Mouse (Mus musculus): ENCODE measurements at regions not wholly inside any gene's neighbourhood (a gene's known extent, or its start where the extent isn't known, plus 50 kb on each side); places are given as distances from the start of the nearest gene placed in this dataset.
"Not testable (repeated sequence)": the region's sequence is repeated elsewhere in the genome, so short reads cannot be mapped to it uniquely, and the experiment has no call there.

DNA sequence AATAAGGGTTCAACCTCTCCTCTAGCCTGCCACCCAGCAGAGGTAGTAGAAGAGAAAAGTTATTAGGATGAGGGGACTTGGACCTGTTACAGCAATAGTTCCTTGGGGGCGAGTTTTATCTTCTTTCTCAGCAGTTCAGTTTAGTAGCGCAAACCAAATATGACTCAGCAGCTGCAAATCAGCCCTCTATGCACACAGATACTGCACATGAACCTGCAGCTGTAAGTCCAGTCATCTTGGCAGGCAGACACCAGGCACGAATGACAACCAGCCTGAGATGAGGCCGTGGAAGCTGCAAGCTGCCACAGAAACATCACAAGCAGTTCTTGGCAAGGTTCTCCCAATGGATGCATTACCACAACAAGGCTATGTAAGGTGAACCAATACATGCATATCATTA is 327.0 kb upstream of the Akr1e1 start:
- DNase-seq (ENCODE audit: low spot score) = no peak

DNA sequence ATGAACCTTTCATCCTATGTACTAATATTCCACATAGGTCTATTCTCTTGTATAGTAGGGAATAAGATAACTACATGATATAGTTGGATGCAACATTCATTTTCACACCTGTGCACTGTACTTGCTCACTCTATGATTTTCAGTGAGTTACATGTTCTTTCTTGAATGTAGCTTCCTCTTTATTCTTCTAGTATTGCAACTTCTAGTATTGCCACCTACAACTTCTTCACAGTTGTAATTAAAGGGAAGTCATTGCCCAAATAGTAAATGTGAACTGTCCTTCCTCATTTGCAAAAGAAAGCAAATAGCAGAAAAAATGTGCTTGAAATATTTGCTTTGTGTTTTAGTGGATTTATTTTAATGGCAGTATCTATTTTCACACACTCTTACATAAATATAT is 330.9 kb upstream of the Akr1e1 start:
- no peak for DNase-seq (ENCODE audit: low spot score)

DNA sequence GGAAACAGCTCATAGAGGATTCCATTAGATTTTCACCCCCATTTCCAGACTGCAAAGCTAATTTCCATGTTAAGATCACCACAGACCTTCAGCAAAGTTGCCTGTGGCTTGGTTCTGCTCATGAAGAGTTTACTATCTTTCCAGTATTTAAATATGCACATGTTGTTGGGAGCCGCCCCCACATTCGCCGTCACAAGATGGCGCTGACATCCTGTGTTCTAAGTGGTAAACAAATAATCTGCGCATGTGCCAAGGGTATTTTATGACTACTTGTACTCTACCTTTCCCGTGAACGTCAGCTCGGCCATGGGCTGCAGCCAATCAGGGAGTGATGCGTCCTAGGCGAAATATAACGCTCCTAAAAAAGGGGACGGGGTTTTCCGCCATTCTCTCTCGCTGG is 333.5 kb upstream of the Akr1e1 start:
- DNase-seq (ENCODE audit: low spot score) = peak; percentile 65

DNA sequence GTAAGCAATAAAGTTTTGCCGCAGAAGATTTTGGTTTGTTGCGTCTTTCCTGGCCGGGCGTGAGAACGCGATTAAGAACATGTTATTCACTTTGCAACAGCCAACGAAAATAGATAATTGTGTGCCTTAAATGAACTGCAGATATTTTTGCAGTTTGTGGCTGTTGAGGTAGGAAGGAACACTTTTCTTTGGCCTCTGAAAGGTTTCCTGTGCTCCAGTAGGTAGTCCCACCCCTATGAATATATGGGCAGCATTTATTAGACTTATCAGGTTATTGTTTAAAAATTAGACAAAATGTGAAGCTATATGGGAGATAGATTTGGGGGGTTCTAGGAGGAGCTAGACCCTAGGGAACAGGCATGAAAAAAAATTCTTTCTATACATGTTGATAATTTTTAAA is 334.1 kb upstream of the Akr1e1 start:
- DNase-seq (ENCODE audit: low spot score) = no peak

GRCm38 (mm10) chr13:4955384-4955783 is 346.4 kb upstream of the Akr1e1 start:
- DNase-seq (ENCODE audit: low spot score) = no peak

DNA sequence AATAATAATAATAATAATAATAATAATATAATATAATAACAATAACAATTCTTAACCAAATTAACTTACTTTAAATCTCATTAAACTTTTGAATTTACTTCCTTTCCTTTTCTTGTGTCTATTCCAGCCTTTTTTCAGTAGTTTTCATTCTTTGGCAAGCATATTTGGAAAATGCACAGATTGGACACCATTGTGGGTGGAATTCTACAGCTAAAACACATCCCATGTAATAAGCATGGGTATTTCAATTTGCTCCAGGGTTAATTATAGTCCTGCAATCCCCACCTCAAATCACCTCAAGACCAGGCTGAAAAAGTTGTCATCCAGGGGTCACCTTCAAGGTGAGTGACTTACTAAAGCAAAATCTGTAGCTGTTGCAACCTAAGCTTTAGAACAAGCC is 355.9 kb upstream of the Akr1e1 start:
- no peak for DNase-seq (ENCODE audit: low spot score)

GRCm38 (mm10) chr13:4970081-4970892 is 361.3 kb upstream of the Akr1e1 start:
- DNase-seq (ENCODE audit: low spot score) = no peak

- DNase-seq (ENCODE audit: low spot score) = no peak
Observed at GRCm38 (mm10) chr13:4971472-4972067, 362.6 kb upstream of the Akr1e1 start.

DNA sequence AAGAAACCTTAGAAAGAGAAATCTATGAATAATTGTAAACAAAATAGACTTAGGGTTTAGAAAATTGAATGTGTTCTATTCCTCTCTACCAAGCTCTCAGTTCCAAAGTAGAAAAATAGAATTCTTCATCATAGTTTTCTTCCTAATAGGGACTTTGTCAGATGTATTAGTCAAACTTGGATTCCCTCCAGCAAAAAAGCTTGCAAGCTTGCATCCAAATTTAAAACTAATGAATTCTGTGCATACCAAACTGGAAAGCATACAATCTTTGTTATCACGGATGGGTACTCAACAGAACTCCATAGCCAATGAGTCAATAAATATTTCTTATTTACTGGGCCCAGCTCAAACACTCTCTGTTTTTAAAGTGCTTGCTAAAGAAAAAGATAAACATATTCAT is 383.9 kb upstream of the Akr1e1 start:
- no peak for DNase-seq (ENCODE audit: low spot score)

- DNase-seq (ENCODE audit: low spot score) = no peak
Observed at GRCm38 (mm10) chr13:5008296-5008695, 399.3 kb upstream of the Akr1e1 start.

DNA sequence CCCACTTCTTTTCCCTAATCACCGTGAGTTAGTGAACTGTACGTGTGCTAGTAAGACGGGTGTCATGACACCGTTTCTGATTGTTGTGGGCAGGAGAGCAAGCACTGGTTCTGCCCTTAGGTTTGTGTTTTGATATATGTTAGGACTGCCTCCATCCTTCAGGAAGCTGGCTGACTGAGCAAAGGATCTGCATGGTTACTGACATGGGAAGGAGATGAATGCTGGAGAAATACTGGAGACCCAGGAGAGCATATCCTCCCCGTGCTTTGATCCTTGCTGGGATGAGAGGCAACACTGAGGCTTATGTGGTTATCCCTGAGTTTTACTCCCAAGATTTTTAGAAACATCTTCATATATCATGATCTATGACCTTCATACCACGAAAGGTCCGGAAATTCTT is 413.5 kb upstream of the Akr1e1 start:
- DNase-seq (ENCODE audit: low spot score) = no peak

GRCm38 (mm10) chr13:5059859-5060258 is 450.9 kb upstream of the Akr1e1 start:
- no peak for DNase-seq (ENCODE audit: low spot score)

DNA sequence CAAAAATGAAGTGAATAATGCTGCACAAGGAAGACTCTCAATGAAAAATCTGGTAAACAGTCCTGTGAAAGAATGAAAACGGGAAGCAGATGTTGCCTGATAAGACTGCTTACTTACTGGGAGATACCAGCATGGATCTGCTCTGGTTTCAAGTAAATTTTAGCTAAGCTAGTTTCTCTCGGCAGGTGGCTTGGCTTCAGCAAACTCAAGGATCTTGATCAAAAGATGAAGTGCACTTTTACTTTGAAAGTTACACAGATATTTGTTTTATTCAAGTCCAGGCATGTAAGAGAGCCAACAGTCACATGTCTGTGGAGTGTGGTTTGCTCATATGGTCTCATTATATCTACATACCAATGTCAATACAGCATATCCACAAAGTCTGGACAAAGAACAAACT is 451.5 kb upstream of the Akr1e1 start:
- no peak for DNase-seq (ENCODE audit: low spot score)

GRCm38 (mm10) chr13:5107454-5107853 is 498.5 kb upstream of the Akr1e1 start:
- DNase-seq (ENCODE audit: low spot score) = no peak

DNA sequence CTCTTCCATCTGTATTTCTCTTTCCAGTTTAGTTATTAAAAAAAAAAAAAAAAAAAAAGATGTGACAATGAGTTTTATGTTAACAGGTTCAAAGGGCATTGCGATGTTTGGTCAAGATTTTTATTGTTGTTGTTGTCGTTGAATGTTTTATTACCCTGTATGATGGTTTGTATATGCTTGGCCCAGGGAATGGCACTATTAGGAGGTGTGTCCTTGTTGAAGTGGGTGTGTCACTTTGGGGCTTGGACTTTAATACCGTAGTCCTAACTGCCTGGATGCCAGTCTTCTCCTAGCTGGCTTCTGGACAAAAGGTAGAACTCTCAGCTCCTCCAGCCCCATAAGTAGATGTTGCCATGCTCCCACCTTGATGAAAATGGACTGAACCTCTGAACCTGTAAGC is 545.9 kb upstream of the Akr1e1 start:
- DNase-seq (ENCODE audit: low spot score) = no peak

DNA sequence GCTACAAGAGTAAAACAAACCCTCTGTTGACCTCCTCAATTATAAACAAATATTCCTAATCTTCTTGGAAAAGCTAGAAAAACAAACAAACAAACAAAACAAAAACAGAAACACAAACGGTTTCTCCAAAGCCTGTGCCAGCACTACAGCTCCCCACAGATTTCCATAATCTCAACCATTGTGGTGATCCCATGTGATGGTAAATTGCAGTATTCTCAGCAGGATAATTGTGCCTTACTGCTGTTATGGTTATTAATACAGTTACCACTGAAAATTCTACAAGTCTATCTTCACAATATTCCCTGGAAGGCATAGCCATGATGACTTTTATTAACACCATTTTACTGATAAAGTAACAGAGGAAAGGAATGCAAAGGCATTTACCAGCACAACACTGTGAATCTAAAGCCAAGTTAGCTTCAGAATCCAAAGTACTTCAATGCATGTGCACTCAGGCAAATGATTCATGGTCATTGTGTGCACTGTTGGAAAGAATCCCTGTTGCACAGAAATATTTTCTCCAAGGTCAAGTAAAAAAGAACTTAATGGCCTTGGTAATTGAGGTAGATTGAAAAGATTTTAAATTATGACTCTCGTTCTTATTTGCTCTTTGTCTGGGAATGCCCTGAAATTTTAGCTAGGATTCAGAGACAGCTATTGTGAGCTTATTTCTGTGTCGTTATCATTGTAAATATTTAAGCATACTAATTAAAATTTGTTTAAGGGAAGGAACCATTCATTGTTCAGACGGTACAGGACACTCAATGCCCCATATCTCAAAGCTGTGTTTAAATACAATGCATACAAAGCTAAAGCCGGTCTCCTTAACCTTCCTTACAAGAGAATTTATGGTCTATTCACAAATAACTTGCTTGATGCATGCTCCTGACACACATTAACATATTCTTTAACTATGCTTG is 551.1 kb upstream of the Akr1e1 start:
- no peak for DNase-seq (ENCODE audit: low spot score)

DNA sequence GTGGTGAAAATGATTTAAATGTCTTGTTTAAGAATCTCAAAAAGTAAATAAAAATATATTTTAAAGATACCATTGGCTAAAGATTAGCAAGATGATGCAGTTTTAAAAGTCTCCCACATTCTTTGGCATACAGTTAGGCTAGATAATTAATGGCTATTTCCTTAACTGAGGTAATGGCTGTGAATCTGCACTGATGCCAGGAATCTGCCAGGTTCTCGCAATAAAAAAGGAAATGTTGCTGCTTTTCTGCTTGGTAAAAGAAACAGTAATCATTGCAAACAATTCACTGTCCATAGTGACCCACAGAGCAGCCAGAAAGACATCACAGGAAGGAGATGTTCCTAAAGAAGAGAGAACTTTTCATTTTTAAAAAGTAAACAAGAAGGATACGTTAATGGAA is 557.7 kb upstream of the Akr1e1 start:
- DNase-seq (ENCODE audit: low spot score) = no peak

DNA sequence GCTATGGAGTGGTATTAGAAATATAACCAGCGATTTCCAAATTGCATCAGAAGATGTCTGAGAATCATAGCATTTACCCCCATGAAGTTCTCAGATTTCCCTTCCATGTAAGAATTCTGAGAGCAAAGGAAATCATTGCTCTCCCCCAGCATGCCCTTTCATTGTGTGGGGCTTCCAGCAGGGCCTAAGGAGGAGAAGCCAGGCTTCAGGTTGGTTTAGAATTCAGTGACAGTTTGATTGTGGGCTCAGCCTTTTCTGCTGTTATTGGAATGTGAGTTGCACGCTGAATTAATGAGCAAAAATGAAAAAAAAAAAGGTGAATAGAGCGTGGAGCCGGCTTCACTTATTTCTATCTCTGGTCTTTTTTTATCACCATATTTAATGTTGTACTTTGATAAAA is 570.0 kb upstream of the Akr1e1 start:
- no peak for DNase-seq (ENCODE audit: low spot score)

DNA sequence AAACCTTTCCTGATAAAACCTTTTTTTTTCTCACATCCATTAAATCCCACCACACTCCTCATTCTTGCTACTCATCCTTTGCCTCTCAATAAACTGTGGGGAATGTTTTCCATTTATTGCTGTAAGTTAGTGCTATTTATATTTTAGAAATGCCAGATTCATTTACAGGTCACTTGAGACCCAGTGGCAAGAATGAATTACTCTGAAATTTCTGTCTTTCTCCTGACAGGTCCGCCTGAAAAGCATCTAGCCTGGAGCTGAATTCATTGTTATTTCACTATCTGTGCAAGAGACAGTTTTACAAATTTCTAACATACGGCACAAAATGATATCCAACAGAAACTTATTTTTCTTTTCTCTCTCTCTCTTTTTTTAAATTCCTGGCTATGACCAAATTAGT is 570.6 kb upstream of the Akr1e1 start:
- no peak for DNase-seq (ENCODE audit: low spot score)

- DNase-seq (ENCODE audit: low spot score) = not testable (repeated sequence)
Observed at GRCm38 (mm10) chr13:5185237-5185800, 576.3 kb upstream of the Akr1e1 start.

GRCm38 (mm10) chr13:5202736-5203135 is 593.8 kb upstream of the Akr1e1 start:
- DNase-seq (ENCODE audit: low spot score) = no peak

GRCm38 (mm10) chr13:5204143-5204542 is 595.2 kb upstream of the Akr1e1 start:
- no peak for DNase-seq (ENCODE audit: low spot score)

DNA sequence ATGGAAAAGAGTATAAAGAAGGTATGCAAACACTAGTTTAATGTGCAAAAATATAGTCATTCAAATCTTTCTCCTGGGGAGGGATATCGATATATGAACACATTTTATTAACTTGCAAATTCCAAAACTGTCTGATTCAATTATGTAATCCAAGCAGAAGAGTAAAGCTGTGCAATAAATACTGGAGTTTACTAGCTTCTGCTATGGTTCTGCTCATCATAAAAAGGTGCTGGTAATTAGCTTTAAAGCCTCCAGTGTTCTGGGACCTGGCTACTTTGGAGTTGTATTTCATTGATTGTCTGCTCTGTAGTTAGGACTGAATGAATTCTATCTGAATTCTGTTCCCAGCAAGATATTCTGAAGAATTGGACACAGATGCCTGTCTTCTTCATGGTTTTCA is 602.7 kb upstream of the Akr1e1 start:
- DNase-seq (ENCODE audit: low spot score) = no peak

All from T-cell, adult 2 months (primary cell).